Mouse (Mus musculus): Measurements from ENCODE around the gene Ofcc1. TPM values are rescaled to one million over a fixed set of nuclear protein-coding genes. Genes with fewer than 3 reads are reported as not detected.

Ofcc1 gene
- polyA plus RNA-seq, 1 experiment from 2014 or later, result not detected

- DNase-seq (ENCODE audit: low spot score), result no peak
Measured at GRCm38 (mm10) chr13:40243821-40244220, 117.4 kb downstream of the Ofcc1 start.

GRCm38 (mm10) chr13:40236356-40236755 is 124.9 kb downstream of the Ofcc1 start:
- no peak for DNase-seq (ENCODE audit: low spot score)

- no peak for DNase-seq (ENCODE audit: low spot score)
Measured at GRCm38 (mm10) chr13:40208314-40208713, 152.9 kb downstream of the Ofcc1 start.

GRCm38 (mm10) chr13:40181786-40182185 is 179.5 kb downstream of the Ofcc1 start:
- no peak for DNase-seq (ENCODE audit: low spot score)

- no peak for DNase-seq (ENCODE audit: low spot score)
Measured at GRCm38 (mm10) chr13:40171775-40172174, 189.5 kb downstream of the Ofcc1 start.

GRCm38 (mm10) chr13:40167871-40168270 is 193.4 kb downstream of the Ofcc1 start:
- DNase-seq (ENCODE audit: low spot score), result no peak

- DNase-seq (ENCODE audit: low spot score), result no peak
Measured at GRCm38 (mm10) chr13:40155466-40155865, 205.8 kb downstream of the Ofcc1 start.

- DNase-seq (ENCODE audit: low spot score), result no peak
Measured at GRCm38 (mm10) chr13:40139906-40140305, 221.3 kb downstream of the Ofcc1 start.

- DNase-seq (ENCODE audit: low spot score), result no peak
Measured at GRCm38 (mm10) chr13:40136096-40136495, 225.2 kb downstream of the Ofcc1 start.

GRCm38 (mm10) chr13:40135670-40136069 is 225.6 kb downstream of the Ofcc1 start:
- DNase-seq (ENCODE audit: low spot score), result no peak

GRCm38 (mm10) chr13:40123868-40124267 is 237.4 kb downstream of the Ofcc1 start:
- DNase-seq (ENCODE audit: low spot score), result no peak

- no peak for DNase-seq (ENCODE audit: low spot score)
Measured at GRCm38 (mm10) chr13:40112336-40112735, 248.9 kb downstream of the Ofcc1 start.

GRCm38 (mm10) chr13:40076236-40076635 is 285.0 kb downstream of the Ofcc1 start:
- DNase-seq (ENCODE audit: low spot score), result no peak

- no peak for DNase-seq (ENCODE audit: low spot score)
Measured at GRCm38 (mm10) chr13:40074850-40075416, 286.3 kb downstream of the Ofcc1 start.

GRCm38 (mm10) chr13:40070004-40070403 is 291.2 kb downstream of the Ofcc1 start:
- DNase-seq (ENCODE audit: low spot score), result no peak

- no peak for DNase-seq (ENCODE audit: low spot score)
Measured at GRCm38 (mm10) chr13:40061281-40061680, 300.0 kb downstream of the Ofcc1 start.

- DNase-seq (ENCODE audit: low spot score), result no peak
Measured at GRCm38 (mm10) chr13:40037881-40038280, 323.4 kb downstream of the Ofcc1 start.

GRCm38 (mm10) chr13:40036981-40037765 is 324.1 kb downstream of the Ofcc1 start:
- DNase-seq (ENCODE audit: low spot score), result no peak

- no peak for DNase-seq (ENCODE audit: low spot score)
Measured at GRCm38 (mm10) chr13:40029426-40029825, 331.8 kb downstream of the Ofcc1 start.

- no peak for DNase-seq (ENCODE audit: low spot score)
Measured at GRCm38 (mm10) chr13:40028827-40029226, 332.4 kb downstream of the Ofcc1 start.

- DNase-seq (ENCODE audit: low spot score), result no peak
Measured at GRCm38 (mm10) chr13:40025816-40026215, 335.4 kb downstream of the Ofcc1 start.

GRCm38 (mm10) chr13:40023201-40023777 is 338.0 kb downstream of the Ofcc1 start:
- no peak for DNase-seq (ENCODE audit: low spot score)

- DNase-seq (ENCODE audit: low spot score), result no peak
Measured at GRCm38 (mm10) chr13:40022609-40023008, 338.6 kb downstream of the Ofcc1 start.
